Mouse (Mus musculus) hematopoietic stem cell, adult 5-6 weeks (primary cell): Measurements from ENCODE around the gene 2810408A11Rik. TPM values are rescaled to one million over a fixed set of nuclear protein-coding genes. Genes with fewer than 3 reads are reported as not detected.
"Not testable (repeated sequence)": the region's sequence is repeated elsewhere in the genome, so short reads cannot be mapped to it uniquely, and the experiment has no call there.

Experiments
- ATAC-seq, 2 experiments: fragments of 125-278 bp in 1 of 2; replicated peaks in 1 of 2; 2 replicates each; pipeline ENCODE4 v1.8.0; 2016 to 2017; ENCODE audit warnings: inconsistent platforms in 2 of 2, mild to moderate bottlenecking in 2 of 2, moderate number of reproducible peaks in 2 of 2, low read depth in 1 of 2, moderate TSS enrichment in 1 of 2; ENCODE audit not compliant: low FRiP score in 2 of 2, poor library complexity in 2 of 2, severe bottlenecking in 2 of 2, insufficient read depth in 1 of 2, low TSS enrichment in 1 of 2
- total RNA-seq: library from RNA; stranded (forward); fragments of 172-1452, 232-1000 nt; gene quantifications from 2 replicates; pipeline ENCODE4 v1.2.3, GENCODE M21; 2017

Gene 2810408A11Rik
- total RNA-seq, 1 experiment from 2014 or later: 12.1 TPM

GRCm38 (mm10) chr11:69872451-69872850 lies 28.3 kb downstream of the 2810408A11Rik start:
- no peak for ATAC-seq

- no peak for ATAC-seq
Measured at GRCm38 (mm10) chr11:69871822-69872221, 29.0 kb downstream of the 2810408A11Rik start.

GRCm38 (mm10) chr11:69870289-69871069 lies 30.3 kb downstream of the 2810408A11Rik start:
- ATAC-seq: no peak; a peak in 1 of 4 replicates

GRCm38 (mm10) chr11:69867335-69867734 lies 33.5 kb downstream of the 2810408A11Rik start:
- ATAC-seq: no peak

- no peak for ATAC-seq
Measured at GRCm38 (mm10) chr11:69865561-69865960, 35.2 kb downstream of the 2810408A11Rik start.

- no peak for ATAC-seq
Measured at GRCm38 (mm10) chr11:69864138-69864860, 36.5 kb downstream of the 2810408A11Rik start.

- not testable (repeated sequence) for ATAC-seq
Measured at GRCm38 (mm10) chr11:69863729-69864128, 37.1 kb downstream of the 2810408A11Rik start.

GRCm38 (mm10) chr11:69858113-69858998 lies 42.4 kb downstream of the 2810408A11Rik start, which contains the start of gene Tnk1:
Gene Tnk1, minus strand, starts transcription at chr11:69858730.
- no peak for ATAC-seq

GRCm38 (mm10) chr11:69855347-69855746 lies 45.4 kb downstream of the 2810408A11Rik start:
- ATAC-seq: peak; percentile 43 to 50; a peak in 3 of 4 replicates

GRCm38 (mm10) chr11:69854680-69855079 lies 46.1 kb downstream of the 2810408A11Rik start:
- no peak for ATAC-seq

- ATAC-seq: peak; percentile 17 to 49; a peak in 3 of 4 replicates
Measured at GRCm38 (mm10) chr11:69853994-69854393, 46.8 kb downstream of the 2810408A11Rik start.

- peak in 1 of 2 experiments; percentile 19; a peak in 1 of 4 replicates for ATAC-seq
Measured at GRCm38 (mm10) chr11:69850754-69851153, 50.0 kb downstream of the 2810408A11Rik start.

GRCm38 (mm10) chr11:69849884-69850283 lies 50.9 kb downstream of the 2810408A11Rik start:
- no peak for ATAC-seq

GRCm38 (mm10) chr11:69849128-69849527 lies 51.7 kb downstream of the 2810408A11Rik start:
- ATAC-seq: no peak

GRCm38 (mm10) chr11:69848021-69848420 lies 52.8 kb downstream of the 2810408A11Rik start:
- ATAC-seq: no peak
